Mouse (Mus musculus) liver, embryonic 15.5 days (tissue): ENCODE measurements at regions not wholly inside any gene's neighbourhood (a gene's known extent, or its start where the extent isn't known, plus 50 kb on each side); places are given as distances from the start of the nearest gene placed in this dataset.
"Not testable (repeated sequence)": the region's sequence is repeated elsewhere in the genome, so short reads cannot be mapped to it uniquely, and the experiment has no call there.

Source experiments
- ATAC-seq: fragments of 200-750 bp; cut with Nextera tagmentation; 2 replicates; pipeline ENCODE4 v1.8.0; 2017; ENCODE audit warnings: moderate number of reproducible peaks, mild to moderate bottlenecking, moderate library complexity; ENCODE audit not compliant: insufficient read depth
- H3K27ac ChIP-seq: fragments of 300-500 bp; sonication (generic); replicated peaks from 2 replicates; pipeline ENCODE4 v1.5.1; 2015; ENCODE audit warnings: mild to moderate bottlenecking, inconsistent platforms
- H3K27me3 ChIP-seq: fragments of 300-500 bp; sonication (generic); 2 replicates; pipeline ENCODE4 v1.6.1; 2015; ENCODE audit warnings: mild to moderate bottlenecking, inconsistent platforms
- H3K36me3 ChIP-seq: fragments of 300-500 bp; sonication (generic); replicated peaks from 2 replicates; pipeline ENCODE4 v1.6.1; 2015; ENCODE audit warnings: moderate library complexity, mild to moderate bottlenecking, inconsistent platforms
- H3K4me1 ChIP-seq: fragments of 300-500 bp; sonication (generic); replicated peaks from 2 replicates; pipeline ENCODE4 v1.6.1; 2015; ENCODE audit warnings: inconsistent platforms
- H3K4me2 ChIP-seq: fragments of 300-500 bp; sonication (generic); 2 replicates; pipeline ENCODE4 v1.6.1; 2015; ENCODE audit warnings: moderate library complexity, mild to moderate bottlenecking, inconsistent platforms
- H3K4me3 ChIP-seq: fragments of 300-500 bp; sonication (generic); replicated peaks from 2 replicates; pipeline ENCODE4 v1.5.1; 2015; ENCODE audit warnings: mild to moderate bottlenecking, inconsistent platforms
- H3K9ac ChIP-seq: fragments of 300-500 bp; sonication (generic); 2 replicates; pipeline ENCODE4 v1.6.1; 2015; ENCODE audit warnings: moderate library complexity, mild to moderate bottlenecking, inconsistent platforms
- H3K9me3 ChIP-seq: fragments of 300-500 bp; sonication (generic); replicated peaks from 2 replicates; pipeline ENCODE4 v1.6.1; 2016; ENCODE audit warnings: inconsistent platforms
- WGBS: fragments of 180-500 bp; shearing (Covaris S2); methylation state at CpG from one replicate; pipeline ENCODE4 v1.1.7; 2015; ENCODE audit warnings: mixed read lengths; ENCODE audit not compliant: insufficient replicate concordance; 5-methylcytosine and 5-hydroxymethylcytosine counted together

- not testable (repeated sequence) for ATAC-seq, H3K9ac ChIP-seq, H3K9me3 ChIP-seq, H3K4me3 ChIP-seq, H3K36me3 ChIP-seq, H3K4me2 ChIP-seq, H3K4me1 ChIP-seq, H3K27me3 ChIP-seq, H3K27ac ChIP-seq
- WGBS, result 67% methylated on average over 6 of the region's 6 CpGs
These were observed 194.2 kb upstream of the Spin1 start for GRCm38 (mm10) chr13:50906431-50906830.

DNA sequence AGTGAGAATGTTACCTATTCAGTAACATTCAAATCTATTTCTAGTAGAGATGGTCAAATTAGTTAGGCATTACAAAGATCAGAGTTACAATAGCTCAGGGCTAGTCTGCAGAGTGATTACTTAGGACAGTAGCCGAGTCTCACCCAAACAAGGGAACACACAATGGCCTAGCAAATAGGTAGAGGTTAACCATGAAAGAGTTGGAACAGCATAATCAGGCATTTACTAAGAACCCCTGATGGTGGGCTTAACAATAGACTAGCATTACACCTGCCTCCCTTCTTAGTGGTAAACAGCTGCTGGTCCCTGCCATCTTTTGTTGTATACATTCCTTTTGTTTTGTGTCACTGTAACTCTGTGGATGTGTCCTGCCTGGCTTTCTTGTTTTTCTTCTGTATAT lies 193.8 kb upstream of the Spin1 start:
- Histone ChIP-seq H3K9me3 (no peaks in the 10 kb centered on the region), H3K27me3 (no peaks in the 10 kb centered on the region), H3K36me3 (no peaks in the 10 kb centered on the region), H3K4me3 (no peak overlapping the region), H3K9ac (no peak overlapping the region), H3K27ac (no peak overlapping the region), H3K4me1 (no peaks in the 10 kb centered on the region), H3K4me2 (no peak overlapping the region)
- no peak for ATAC-seq
- WGBS, result 65% methylated on average over 1 of the region's 1 CpGs

- not testable (repeated sequence) for H3K4me2 ChIP-seq, H3K4me3 ChIP-seq, H3K27ac ChIP-seq, H3K36me3 ChIP-seq, H3K9ac ChIP-seq, H3K27me3 ChIP-seq, ATAC-seq, H3K4me1 ChIP-seq, H3K9me3 ChIP-seq
- WGBS, result 45% methylated on average over 2 of the region's 2 CpGs
These were observed 187.9 kb upstream of the Spin1 start for GRCm38 (mm10) chr13:50912776-50913175.

GRCm38 (mm10) chr13:50934017-50934416 lies 166.7 kb upstream of the Spin1 start:
- not testable (repeated sequence) for H3K27ac ChIP-seq, H3K27me3 ChIP-seq, H3K9me3 ChIP-seq, H3K9ac ChIP-seq, ATAC-seq, H3K4me1 ChIP-seq, H3K36me3 ChIP-seq, H3K4me2 ChIP-seq, H3K4me3 ChIP-seq
- WGBS, result 42% methylated on average over 3 of the region's 3 CpGs

DNA sequence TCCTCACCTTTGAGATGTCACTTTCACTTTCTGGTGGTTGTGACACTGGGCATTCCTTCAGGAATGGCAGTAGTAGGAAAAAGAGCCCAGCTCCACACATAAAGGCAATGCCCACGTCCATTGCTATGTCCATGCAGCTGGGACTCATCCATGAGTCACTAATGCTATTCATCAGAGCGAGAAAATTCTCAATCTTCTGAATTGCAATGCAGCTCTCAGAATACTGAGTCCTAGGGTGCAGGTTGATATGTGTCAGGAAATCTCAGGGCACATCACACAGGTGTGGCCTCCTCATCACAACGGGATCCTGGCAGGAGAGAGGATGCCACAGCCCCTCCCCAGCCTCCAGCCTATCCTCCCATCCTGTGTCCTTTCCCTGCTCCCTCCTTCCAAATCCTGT lies 158.1 kb upstream of the Spin1 start:
- H3K9me3 ChIP-seq, result no peaks in the 10 kb centered on the region
- H3K4me1 ChIP-seq, result no peaks in the 10 kb centered on the region
- ATAC-seq, result no peak
- H3K4me2 ChIP-seq, result no peak overlapping the region
- no peak overlapping the region for H3K4me3 ChIP-seq
- no peak overlapping the region for H3K9ac ChIP-seq
- 34% methylated on average over 3 of the region's 3 CpGs for WGBS
- H3K36me3 ChIP-seq, result no peaks in the 10 kb centered on the region
- no peak overlapping the region for H3K27ac ChIP-seq
- H3K27me3 ChIP-seq, result no peaks in the 10 kb centered on the region

GRCm38 (mm10) chr13:50949545-50950226 lies 151.0 kb upstream of the Spin1 start:
- Histone ChIP-seq H3K9me3 (no peaks in the 10 kb centered on the region), H3K4me2 (no peak overlapping the region), H3K9ac (no peak overlapping the region), H3K27me3 (no peaks in the 10 kb centered on the region), H3K4me1 (no peaks in the 10 kb centered on the region), H3K36me3 (no peaks in the 10 kb centered on the region), H3K27ac (no peak overlapping the region), H3K4me3 (no peak overlapping the region)
- no peak for ATAC-seq
- WGBS, result 28% methylated on average over 6 of the region's 6 CpGs

- no peak for ATAC-seq
- no peak overlapping the region for H3K4me2 ChIP-seq
- H3K4me1 ChIP-seq, result no peaks in the 10 kb centered on the region
- H3K36me3 ChIP-seq, result no peaks in the 10 kb centered on the region
- H3K27ac ChIP-seq, result no peak overlapping the region
- no peaks in the 10 kb centered on the region for H3K9me3 ChIP-seq
- H3K4me3 ChIP-seq, result no peak overlapping the region
- WGBS, result 71% methylated on average over 6 of the region's 6 CpGs
- no peaks in the 10 kb centered on the region for H3K27me3 ChIP-seq
- H3K9ac ChIP-seq, result no peak overlapping the region
These were observed 146.0 kb upstream of the Spin1 start for GRCm38 (mm10) chr13:50954671-50955070.

DNA sequence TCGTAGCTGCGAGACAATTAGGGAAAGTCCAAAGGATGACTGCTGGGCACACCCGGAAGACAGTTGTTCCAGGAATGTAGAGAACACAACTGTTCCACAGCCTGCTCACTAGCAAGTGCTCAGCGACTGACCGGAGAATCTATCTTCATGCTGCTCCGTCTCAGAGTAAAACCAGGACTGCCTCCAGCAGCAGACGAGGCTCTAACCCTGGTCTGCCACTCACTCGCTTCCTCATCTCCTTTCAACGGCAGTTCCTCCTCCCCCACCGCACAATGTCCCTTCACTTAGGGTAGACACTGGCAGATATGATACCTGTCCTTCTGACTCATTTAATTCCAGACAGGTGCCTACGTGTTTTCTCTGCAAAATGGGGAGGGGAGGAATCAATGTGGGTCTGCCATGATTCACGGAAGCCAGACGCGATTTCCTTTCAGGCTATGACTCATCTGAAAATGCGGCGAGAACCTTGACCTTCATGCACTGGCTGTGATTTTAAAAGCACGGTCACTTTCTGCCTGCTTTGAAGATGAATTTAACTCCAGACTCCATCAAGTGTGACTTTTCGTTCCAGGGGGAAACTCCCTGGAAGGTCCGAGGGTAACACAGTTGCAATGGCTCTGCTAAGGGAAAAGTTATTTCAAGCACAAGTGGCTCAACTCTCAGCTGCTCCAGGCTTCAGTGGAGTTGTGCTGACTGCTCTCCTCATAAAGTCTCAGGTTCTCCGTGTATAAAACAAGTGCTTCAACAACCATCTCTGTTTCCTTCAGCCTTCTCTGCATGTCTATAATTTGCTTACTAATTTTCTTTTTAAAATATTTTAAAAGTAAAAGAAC lies 142.4 kb upstream of the Spin1 start:
- H3K9ac ChIP-seq, result no peak overlapping the region
- no peaks in the 10 kb centered on the region for H3K9me3 ChIP-seq
- 26% methylated on average over 20 of the region's 20 CpGs for WGBS
- ATAC-seq, result no peak
- no peaks in the 10 kb centered on the region for H3K27me3 ChIP-seq
- 0 out of 2 replicates have a peak overlapping the region, but pooled peaks have one; percentile 18 for H3K4me2 ChIP-seq
- no peak overlapping the region for H3K4me3 ChIP-seq
- no peaks in the 10 kb centered on the region for H3K36me3 ChIP-seq
- no peak overlapping the region for H3K27ac ChIP-seq
- no peaks in the 10 kb centered on the region for H3K4me1 ChIP-seq

- no peak for ATAC-seq
- H3K27ac ChIP-seq, result no peak overlapping the region
- H3K9ac ChIP-seq, result no peak overlapping the region
- no peaks in the 10 kb centered on the region for H3K4me1 ChIP-seq
- H3K36me3 ChIP-seq, result no peaks in the 10 kb centered on the region
- H3K27me3 ChIP-seq, result no peaks in the 10 kb centered on the region
- WGBS, result 71% methylated on average over 12 of the region's 12 CpGs
- no peak overlapping the region for H3K4me2 ChIP-seq
- H3K4me3 ChIP-seq, result no peak overlapping the region
- no peaks in the 10 kb centered on the region for H3K9me3 ChIP-seq
These were observed 139.8 kb upstream of the Spin1 start for GRCm38 (mm10) chr13:50960909-50961308.

GRCm38 (mm10) chr13:50964070-50964469 lies 136.6 kb upstream of the Spin1 start:
- H3K4me1 ChIP-seq, result no peaks in the 10 kb centered on the region
- H3K27ac ChIP-seq, result no peak overlapping the region
- no peaks in the 10 kb centered on the region for H3K27me3 ChIP-seq
- H3K4me3 ChIP-seq, result no peak overlapping the region
- H3K4me2 ChIP-seq, result no peak overlapping the region
- no peak overlapping the region for H3K9ac ChIP-seq
- no peaks in the 10 kb centered on the region for H3K9me3 ChIP-seq
- WGBS, result 60% methylated on average over 9 of the region's 9 CpGs
- no peaks in the 10 kb centered on the region for H3K36me3 ChIP-seq
- ATAC-seq, result no peak

- not testable (repeated sequence) for H3K4me3 ChIP-seq, H3K4me1 ChIP-seq, H3K27ac ChIP-seq, H3K27me3 ChIP-seq, H3K36me3 ChIP-seq, H3K4me2 ChIP-seq, ATAC-seq, H3K9ac ChIP-seq, H3K9me3 ChIP-seq
- 55% methylated on average over 7 of the region's 7 CpGs for WGBS
These were observed 135.6 kb upstream of the Spin1 start for GRCm38 (mm10) chr13:50965041-50965440.
